Comparison of ENCODE assay signal across 25 mouse cellular contexts in genomic region chr4:95791913-95792475, GRCm38 (mm10).
DNase-seq lines count a peak whose midpoint lies in the region; ATAC-seq lines count a peak whose summit lies in the region.
"Had no signal": no experiment of that assay in that cellular context is flagged by ENCODE, and none has a peak within 500 bp of the region (broad histone marks: within the 10 kb centered on the region; RNA-seq: fewer than 3 reads in every experiment).

No protein-coding gene starts in this region.

- H3K9me3 ChIP-seq in kidney, embryonic 14.5 days (ENCODE audit: control insufficient read depth, low read length), result no peaks in the 10 kb centered on the region
- no peaks in the 10 kb centered on the region for H3K9me3 ChIP-seq in lung, embryonic 16.5 days (ENCODE audit: control insufficient read depth, low read length)
- no peaks in the 10 kb centered on the region for H3K9me3 ChIP-seq in embryonic facial prominence, embryonic 13.5 days
- no peaks in the 10 kb centered on the region for H3K9me3 ChIP-seq in stomach, embryonic 16.5 days (replicated peaks; ENCODE audit: control insufficient read depth, low read length)
- H3K9me3 ChIP-seq: forebrain, embryonic 10.5 days; heart, embryonic 13.5 days; liver, embryonic 12.5 days had no signal

- H3K4me2 ChIP-seq in kidney, embryonic 14.5 days (replicated peaks; ENCODE audit: low read depth, low read length), result no peak overlapping the region
- no peak overlapping the region for H3K4me2 ChIP-seq in lung, embryonic 16.5 days (ENCODE audit: low read depth, low read length)
- no peak overlapping the region for H3K4me2 ChIP-seq in embryonic facial prominence, embryonic 13.5 days
- H3K4me2 ChIP-seq in stomach, embryonic 16.5 days (ENCODE audit: low read depth, low read length), result no peak overlapping the region
- H3K4me2 ChIP-seq: heart, embryonic 13.5 days; liver, embryonic 12.5 days; midbrain, embryonic 11.5 days had no signal

- no peaks in the 10 kb centered on the region for H3K36me3 ChIP-seq in kidney, embryonic 14.5 days (ENCODE audit: control insufficient read depth, insufficient read depth, low read length)
- H3K36me3 ChIP-seq in lung, embryonic 16.5 days (ENCODE audit: control insufficient read depth, insufficient read depth, low read length), result no peaks in the 10 kb centered on the region
- H3K36me3 ChIP-seq in embryonic facial prominence, embryonic 13.5 days, result no peaks in the 10 kb centered on the region
- H3K36me3 ChIP-seq in stomach, embryonic 16.5 days (ENCODE audit: control insufficient read depth, insufficient read depth, low read length), result no peaks in the 10 kb centered on the region
- H3K36me3 ChIP-seq: forebrain, embryonic 10.5 days; G1E; heart, embryonic 13.5 days; liver, embryonic 12.5 days had no signal

- no peaks in the 10 kb centered on the region for H3K27me3 ChIP-seq in kidney, embryonic 14.5 days (ENCODE audit: control insufficient read depth, insufficient read depth, low read length)
- no peaks in the 10 kb centered on the region for H3K27me3 ChIP-seq in lung, embryonic 16.5 days (ENCODE audit: control insufficient read depth, insufficient read depth, low read depth, low read length)
- H3K27me3 ChIP-seq in embryonic facial prominence, embryonic 13.5 days, result no peaks in the 10 kb centered on the region
- no peaks in the 10 kb centered on the region for H3K27me3 ChIP-seq in stomach, embryonic 16.5 days (ENCODE audit: control insufficient read depth, insufficient read depth, low read length)
- H3K27me3 ChIP-seq: CH12.LX; heart, embryonic 13.5 days; liver, embryonic 12.5 days had no signal

- DNase-seq in kidney, adult 18-20 months, result no peak
- no peak for DNase-seq in lung, postnatal 14 days
- no peak for DNase-seq in cerebellum, adult 8-10 months
- DNase-seq: adrenal gland, adult 2 months; B cell, adult 2 months; cerebellum, adult 18-20 months; forebrain, postnatal 0 days; gastrocnemius, postnatal 36 days; heart, adult 2 months; heart, postnatal 14 days; kidney, adult 9 months; layer of hippocampus, adult 9-11 months; lung, adult 18-20 months had no signal

- no peak overlapping the region for H3K9ac ChIP-seq in kidney, embryonic 14.5 days (ENCODE audit: low read depth, low read length)
- no peak overlapping the region for H3K9ac ChIP-seq in lung, embryonic 16.5 days (ENCODE audit: low read length)
- no peak overlapping the region for H3K9ac ChIP-seq in embryonic facial prominence, embryonic 13.5 days
- H3K9ac ChIP-seq in stomach, embryonic 16.5 days (ENCODE audit: low read length), result no peak overlapping the region
- H3K9ac ChIP-seq: forebrain, postnatal 0 days; heart, embryonic 13.5 days; liver, embryonic 12.5 days had no signal

- H3K27ac ChIP-seq in kidney, embryonic 14.5 days (ENCODE audit: low read depth, low read length), result peak overlapping the region; percentile 27; the same call in 1 of the 2 replicates
- H3K27ac ChIP-seq in lung, embryonic 16.5 days (ENCODE audit: low read length), result no peak overlapping the region
- H3K27ac ChIP-seq in embryonic facial prominence, embryonic 13.5 days, result peak overlapping the region; percentile 39
- H3K27ac ChIP-seq in stomach, embryonic 16.5 days (ENCODE audit: low read length), result peak overlapping the region; percentile 73
- H3K27ac ChIP-seq: forebrain, embryonic 10.5 days; heart, adult 2 months; heart, embryonic 13.5 days; hindbrain, postnatal 0 days; left cerebral cortex, adult 2 months; liver, embryonic 12.5 days had no signal

- H3K4me3 ChIP-seq in kidney, embryonic 14.5 days (ENCODE audit: low read length), result no peak overlapping the region
- H3K4me3 ChIP-seq in lung, embryonic 16.5 days (ENCODE audit: low read length), result no peak overlapping the region
- H3K4me3 ChIP-seq in embryonic facial prominence, embryonic 13.5 days, result no peak overlapping the region
- H3K4me3 ChIP-seq in stomach, embryonic 16.5 days (replicated peaks; ENCODE audit: low read length), result no peak overlapping the region
- H3K4me3 ChIP-seq: forebrain, embryonic 10.5 days; heart, adult 2 months; heart, embryonic 13.5 days; left cerebral cortex, adult 2 months; liver, embryonic 12.5 days had no signal

- 82% methylated on average over 3 of the region's 3 CpGs for WGBS in kidney, embryonic 14.5 days
- 59% methylated on average over 3 of the region's 3 CpGs for WGBS in lung, embryonic 16.5 days
- 44% methylated on average over 3 of the region's 3 CpGs for WGBS in embryonic facial prominence, embryonic 13.5 days
- WGBS in stomach, embryonic 16.5 days, result 55% methylated on average over 3 of the region's 3 CpGs

- ATAC-seq in kidney, embryonic 14.5 days (ENCODE audit: low FRiP score, low TSS enrichment), result no peak
- ATAC-seq in lung, embryonic 16.5 days (ENCODE audit: low read depth), result 0 out of 2 replicates have a peak, but pooled peaks have one; percentile 38
- no peak for ATAC-seq in embryonic facial prominence, embryonic 13.5 days (ENCODE audit: insufficient number of reproducible peaks, insufficient read depth, low FRiP score, low TSS enrichment, low read depth)
- peak; percentile 59 for ATAC-seq in stomach, embryonic 16.5 days (ENCODE audit: insufficient read depth, low FRiP score)
- ATAC-seq: forebrain, postnatal 0 days; hindbrain, postnatal 0 days; liver, embryonic 12.5 days had no signal

- H3K4me1 ChIP-seq in kidney, embryonic 14.5 days (ENCODE audit: control insufficient read depth, insufficient read depth, low read length), result 0 out of 2 replicates have a peak, but pooled peaks cover 4% of the 10 kb centered on the region
- H3K4me1 ChIP-seq in lung, embryonic 16.5 days (replicated peaks; ENCODE audit: control insufficient read depth, insufficient read depth, low read length), result peaks cover 2% of the 10 kb centered on the region; the same call in 1 of the 2 replicates
- peaks cover 28% of the 10 kb centered on the region for H3K4me1 ChIP-seq in embryonic facial prominence, embryonic 13.5 days
- peaks cover 21% of the 10 kb centered on the region for H3K4me1 ChIP-seq in stomach, embryonic 16.5 days (ENCODE audit: control insufficient read depth, insufficient read depth, low read length)

Comparison
In these comparisons a context has a peak if more than half of its experiments do, and no peak if none do; other contexts are left out.
1. ATAC-seq: peak in lung, embryonic 16.5 days (single experiment) and stomach, embryonic 16.5 days (single experiment); none in kidney, embryonic 14.5 days (single experiment) and embryonic facial prominence, embryonic 13.5 days (single experiment).